Mouse (Mus musculus): ENCODE measurements at regions not wholly inside any gene's neighbourhood (a gene's known extent, or its start where the extent isn't known, plus 50 kb on each side); places are given as distances from the start of the nearest gene placed in this dataset.

DNA sequence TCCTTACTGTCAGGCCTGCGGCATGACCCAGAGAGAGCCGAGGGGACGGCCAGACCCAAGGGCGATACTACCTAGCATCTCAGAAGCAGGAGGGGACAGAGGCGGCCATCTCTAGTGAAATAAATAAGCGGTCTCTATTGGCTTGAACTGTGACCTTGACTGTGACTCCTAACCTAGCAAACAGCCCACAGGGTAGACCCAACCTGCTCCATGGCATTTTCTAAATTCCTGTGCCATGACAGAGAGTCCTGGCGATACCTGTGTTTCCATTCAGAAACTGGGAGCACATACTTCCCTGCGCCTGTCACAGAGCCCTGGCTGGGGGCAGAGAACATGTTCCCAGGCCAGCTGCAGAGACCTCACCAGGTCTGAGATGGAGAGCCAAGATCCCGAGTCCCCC, 292.3 kb downstream of the Sox9 start:
- TF ChIP-seq KAT2A (IDR thresholded peaks at IDR 0.05; ENCODE audit: insufficient replicate concordance, low read length) (no peak), JUND (conservative IDR thresholded peaks at IDR 0.05; ENCODE audit: low read depth, low read length) (no peak), IRF4 (IDR thresholded peaks at IDR 0.05; ENCODE audit: low read depth, low read length) (no peak), EP300 (IDR thresholded peaks at IDR 0.05; ENCODE audit: low read length) (no peak), TCF12 (IDR thresholded peaks at IDR 0.05; ENCODE audit: low read depth, low read length) (no peak), BHLHE40 (IDR thresholded peaks at IDR 0.05; ENCODE audit: low read depth, low read length) (no peak), PAX5 (IDR thresholded peaks at IDR 0.05; ENCODE audit: low read length) (no peak)
- no peaks in the 10 kb centered on the region for H3K27me3 ChIP-seq (replicated peaks)
- H3K36me3 ChIP-seq (replicated peaks in 1 of 2; ENCODE audit: control insufficient read depth in 1 of 2, insufficient read depth in 1 of 2, low read length in 1 of 2): peaks cover 0 to 3% of the 10 kb centered on the region in 2 experiments
- H3K4me2 ChIP-seq (ENCODE audit: insufficient read depth, low read depth, poor library complexity, severe bottlenecking): no peak overlapping the region
- peaks cover 0 to 8% of the 10 kb centered on the region in 2 experiments; a peak in 2 of 4 replicates for H3K4me1 ChIP-seq (ENCODE audit: control insufficient read depth in 1 of 2, insufficient read depth in 2 of 2)
- no peaks in the 10 kb centered on the region for H3K79me2 ChIP-seq (replicated peaks; ENCODE audit: control insufficient read depth, extremely low read depth, insufficient read depth, poor library complexity, severe bottlenecking)
- dilution Hi-C loops (cut with MboI; ENCODE audit: extremely low pct_ligation_motif_present, extremely low pct_unique_long_range_greater_than_20kb, low sequenced_read_pairs) (no loop called here), in situ Hi-C loops (cut with MboI; ENCODE audit: low pct_ligation_motif_present, low pct_unique_long_range_greater_than_20kb, low sequenced_read_pairs) (no loop called here)
- no peak overlapping the region for H3K9ac ChIP-seq (ENCODE audit: insufficient read depth, low read depth)
- no peak overlapping the region for H3K4me3 ChIP-seq (replicated peaks in 1 of 3; ENCODE audit: low read depth in 2 of 3, low read length in 2 of 3, poor library complexity in 1 of 3)
- DNase-seq (ENCODE audit: extremely low read depth): no peak
- peaks cover 4% of the 10 kb centered on the region for H3K9me3 ChIP-seq (replicated peaks; ENCODE audit: low read length)
- no peak overlapping the region for H3K27ac ChIP-seq (ENCODE audit: insufficient read depth, low read depth)

DNA sequence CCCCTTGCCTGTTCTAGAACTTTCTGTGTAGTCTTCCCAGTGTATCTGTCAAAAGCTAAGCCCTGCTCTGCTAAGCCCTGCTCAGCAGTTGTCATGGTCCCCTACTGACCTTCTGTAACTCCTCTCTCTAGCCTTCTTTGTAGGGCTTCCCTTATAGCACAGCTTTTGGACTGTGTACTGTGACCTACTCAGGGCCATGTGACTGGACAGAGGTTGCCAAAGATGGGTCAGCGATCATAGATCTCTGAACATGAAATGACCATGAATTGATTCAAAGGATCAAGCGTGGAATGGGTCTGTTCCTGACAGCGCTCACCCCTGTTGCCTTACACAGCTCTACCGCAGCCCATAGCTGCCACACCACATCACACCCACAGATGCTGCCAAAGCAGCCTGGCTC, 294.3 kb downstream of the Sox9 start:
- dilution Hi-C loops (cut with MboI; ENCODE audit: extremely low pct_ligation_motif_present, extremely low pct_unique_long_range_greater_than_20kb, low sequenced_read_pairs): no loop called here
- H3K4me3 ChIP-seq (replicated peaks in 1 of 3; ENCODE audit: low read depth in 2 of 3, low read length in 2 of 3, poor library complexity in 1 of 3): no peak overlapping the region

More for the DNA sequence above, 294.3 kb downstream of the Sox9 start:
- Histone ChIP-seq H3K36me3 (replicated peaks in 1 of 2; ENCODE audit: control insufficient read depth in 1 of 2, insufficient read depth in 1 of 2, low read length in 1 of 2) (peaks cover 0 to 3% of the 10 kb centered on the region in 2 experiments), H3K27ac (ENCODE audit: insufficient read depth, low read depth) (no peak overlapping the region), H3K9ac (ENCODE audit: insufficient read depth, low read depth) (no peak overlapping the region), H3K4me2 (ENCODE audit: insufficient read depth, low read depth, poor library complexity, severe bottlenecking) (no peak overlapping the region), H3K4me1 (ENCODE audit: control insufficient read depth in 1 of 2, insufficient read depth in 2 of 2) (peaks cover 0 to 24% of the 10 kb centered on the region in 2 experiments; a peak in 2 of 4 replicates), H3K27me3 (replicated peaks) (no peaks in the 10 kb centered on the region), H3K79me2 (replicated peaks; ENCODE audit: control insufficient read depth, extremely low read depth, insufficient read depth, poor library complexity, severe bottlenecking) (no peaks in the 10 kb centered on the region), H3K9me3 (replicated peaks; ENCODE audit: low read length) (peaks cover 4% of the 10 kb centered on the region)
- in situ Hi-C loops (cut with MboI; ENCODE audit: low pct_ligation_motif_present, low pct_unique_long_range_greater_than_20kb, low sequenced_read_pairs): no loop called here
- TF ChIP-seq TBP (conservative IDR thresholded peaks at IDR 0.05; ENCODE audit: low read depth, low read length) (no peak), IRF4 (IDR thresholded peaks at IDR 0.05; ENCODE audit: low read depth, low read length) (no peak), MAX (IDR thresholded peaks at IDR 0.05; ENCODE audit: low read length) (no peak), JUN (IDR thresholded peaks at IDR 0.05; ENCODE audit: insufficient read depth, low read depth, low read length) (no peak), BHLHE40 (IDR thresholded peaks at IDR 0.05; ENCODE audit: low read depth, low read length) (no peak), EP300 (IDR thresholded peaks at IDR 0.05; ENCODE audit: low read length) (no peak), MAZ (IDR thresholded peaks at IDR 0.05; ENCODE audit: low read depth, low read length) (no peak), CTCF (conservative IDR thresholded peaks at IDR 0.05 in 1 of 2, IDR thresholded peaks at IDR 0.05 in 1 of 2; ENCODE audit: low read depth in 2 of 2, low read length in 2 of 2) (no peak), MAFK (IDR thresholded peaks at IDR 0.05; ENCODE audit: insufficient replicate concordance, low read length) (no peak), NELFE (IDR thresholded peaks at IDR 0.05; ENCODE audit: low read depth, low read length) (no peak), JUND (conservative IDR thresholded peaks at IDR 0.05; ENCODE audit: low read depth, low read length) (no peak), MYC (IDR thresholded peaks at IDR 0.05; ENCODE audit: low read depth, low read length) (no peak), PAX5 (IDR thresholded peaks at IDR 0.05; ENCODE audit: low read length) (no peak), POLR2AphosphoS2 (IDR thresholded peaks at IDR 0.05; ENCODE audit: low read depth, low read length) (no peak), MEF2A (IDR thresholded peaks at IDR 0.05; ENCODE audit: borderline replicate concordance, low read depth, low read length) (no peak), ZC3H11A (IDR thresholded peaks at IDR 0.05; ENCODE audit: low read depth, low read length) (no peak), USF1 (IDR thresholded peaks at IDR 0.05; ENCODE audit: low read depth, low read length) (no peak), CHD1 (IDR thresholded peaks at IDR 0.05; ENCODE audit: low read depth, low read length) (no peak), SIN3A (IDR thresholded peaks at IDR 0.05; ENCODE audit: low read length) (no peak), ETS1 (conservative IDR thresholded peaks at IDR 0.05; ENCODE audit: low read depth, low read length) (no peak)
- no peak for DNase-seq (ENCODE audit: extremely low read depth)
